Mouse (Mus musculus): Measurements from ENCODE around the gene Setd7. TPM values are rescaled to one million over a fixed set of nuclear protein-coding genes. Genes with fewer than 3 reads are reported as not detected.

The Setd7 gene
- polyA plus RNA-seq, 1 experiment from 2014 or later: 3.0 TPM

DNA sequence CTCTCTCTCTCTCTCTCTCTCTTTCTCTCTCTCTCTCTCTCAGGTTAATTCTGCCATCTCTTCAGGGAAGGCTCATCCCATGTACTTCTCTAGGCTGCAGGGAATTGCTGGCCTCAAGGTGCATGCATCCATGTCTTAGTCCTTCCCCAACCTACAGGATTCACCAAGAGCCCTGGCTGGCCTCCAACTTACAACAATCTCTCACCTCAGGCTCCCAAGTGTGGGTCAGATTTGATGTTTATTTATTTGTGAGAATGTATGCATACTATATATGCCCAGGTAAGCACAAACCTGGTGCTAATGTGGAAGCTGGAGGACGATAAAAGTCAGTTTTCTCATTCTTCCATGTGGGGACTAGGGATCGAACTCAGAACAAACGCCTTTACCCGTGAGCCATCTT is 5.8 kb downstream of the Setd7 start:
- peaks cover 5% of the 10 kb centered on the region for H3K36me3 ChIP-seq
- no peak overlapping the region for H3K4me3 ChIP-seq (replicated peaks)
- H3K4me1 ChIP-seq: peaks cover 44% of the 10 kb centered on the region
- WGBS: 85% methylated on average over 4 of the region's 4 CpGs
- H3K4me2 ChIP-seq: no peak overlapping the region
- H3K9me3 ChIP-seq (replicated peaks): no peaks in the 10 kb centered on the region
- no peak overlapping the region for H3K27ac ChIP-seq
- no peaks in the 10 kb centered on the region for H3K27me3 ChIP-seq
- H3K9ac ChIP-seq: no peak overlapping the region
- no peak for ATAC-seq (replicated peaks; ENCODE audit: low FRiP score)

DNA sequence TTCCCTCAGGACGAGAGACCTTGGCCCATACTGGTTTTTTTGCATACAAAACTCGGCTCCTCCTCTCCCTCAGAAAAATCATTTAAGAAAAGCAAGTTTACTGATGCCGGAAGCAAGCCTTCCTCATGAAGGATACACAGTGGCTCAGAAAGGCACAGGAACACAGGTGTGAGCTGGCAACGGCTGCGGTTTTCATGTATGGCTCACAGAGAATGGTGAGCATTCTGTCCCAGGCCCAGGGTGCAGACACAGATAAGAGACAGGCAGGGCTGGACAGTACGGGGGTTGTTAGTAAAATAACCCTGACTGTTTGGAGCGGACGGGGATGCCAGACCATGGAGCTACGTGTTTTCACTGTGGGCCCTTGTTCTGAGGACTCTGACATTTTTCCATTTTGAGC is 6.6 kb downstream of the Setd7 start:
- no peak for ATAC-seq (replicated peaks; ENCODE audit: low FRiP score)
- H3K4me2 ChIP-seq: no peak overlapping the region
- H3K27ac ChIP-seq: 0 out of 2 replicates have a peak overlapping the region, but pooled peaks have one; percentile 14
- no peaks in the 10 kb centered on the region for H3K27me3 ChIP-seq
- H3K36me3 ChIP-seq: peaks cover 12% of the 10 kb centered on the region
- H3K9me3 ChIP-seq (replicated peaks): no peaks in the 10 kb centered on the region
- WGBS: 71% methylated on average over 9 of the region's 9 CpGs
- H3K4me1 ChIP-seq: peaks cover 44% of the 10 kb centered on the region
- H3K9ac ChIP-seq: no peak overlapping the region
- no peak overlapping the region for H3K4me3 ChIP-seq (replicated peaks)

DNA sequence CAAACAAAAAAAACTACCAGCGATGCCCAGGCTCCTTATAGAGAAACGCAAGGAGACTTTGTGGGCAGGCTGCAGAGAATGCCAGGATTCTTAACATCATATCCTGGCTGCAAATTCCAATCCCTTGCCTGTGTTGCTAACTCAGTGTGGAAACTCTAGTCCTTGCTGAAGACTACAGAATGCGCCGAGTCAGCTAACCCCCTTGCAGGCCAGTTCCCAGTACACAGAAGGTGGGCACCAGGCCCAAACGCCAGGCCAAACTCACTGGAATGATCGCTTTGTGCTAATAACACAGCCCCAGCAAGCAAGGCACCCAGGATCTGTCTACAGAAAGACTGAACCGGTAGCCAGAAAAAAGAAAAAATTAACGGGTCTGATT is 7.2 kb downstream of the Setd7 start:
- WGBS: 68% methylated on average over 8 of the region's 8 CpGs
- H3K9me3 ChIP-seq (replicated peaks): no peaks in the 10 kb centered on the region
- H3K4me1 ChIP-seq: peaks cover 40% of the 10 kb centered on the region
- no peak overlapping the region for H3K4me3 ChIP-seq (replicated peaks)
- no peak for ATAC-seq (replicated peaks; ENCODE audit: low FRiP score)
- H3K27me3 ChIP-seq: no peaks in the 10 kb centered on the region
- H3K36me3 ChIP-seq: peaks cover 17% of the 10 kb centered on the region
- no peak overlapping the region for H3K27ac ChIP-seq
- H3K9ac ChIP-seq: no peak overlapping the region
- no peak overlapping the region for H3K4me2 ChIP-seq

DNA sequence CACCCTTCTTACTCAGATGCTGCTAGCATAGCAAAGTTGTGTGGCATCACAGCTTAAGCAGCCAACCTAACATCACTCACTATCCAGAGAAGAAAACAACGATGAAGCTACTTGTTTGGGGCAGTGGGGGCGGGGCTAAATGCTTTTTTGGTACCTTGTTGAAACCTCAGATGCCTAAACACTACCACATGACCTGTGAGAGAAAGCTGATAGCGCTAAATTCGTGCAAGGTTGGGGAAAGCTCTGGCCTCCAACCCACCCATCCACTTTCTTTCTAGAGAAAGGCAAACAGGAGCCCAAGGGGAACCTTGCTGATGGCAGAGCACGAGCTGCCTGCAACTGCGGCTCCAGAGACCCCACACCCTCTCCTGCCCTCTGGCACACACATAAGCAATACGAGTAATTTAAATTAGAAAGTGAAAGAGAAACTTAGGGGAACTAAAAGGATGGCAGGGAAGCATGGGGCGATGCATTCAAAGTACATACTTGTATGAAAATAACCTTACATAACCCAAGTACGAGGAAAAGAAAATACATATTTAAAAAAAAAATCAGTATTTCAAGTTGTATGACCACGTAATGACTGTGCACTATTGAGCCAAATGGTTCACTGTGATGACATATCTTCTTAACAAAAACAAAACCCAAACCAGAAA is 7.7 kb downstream of the Setd7 start:
- 51% methylated on average over 10 of the region's 10 CpGs for WGBS

DNA sequence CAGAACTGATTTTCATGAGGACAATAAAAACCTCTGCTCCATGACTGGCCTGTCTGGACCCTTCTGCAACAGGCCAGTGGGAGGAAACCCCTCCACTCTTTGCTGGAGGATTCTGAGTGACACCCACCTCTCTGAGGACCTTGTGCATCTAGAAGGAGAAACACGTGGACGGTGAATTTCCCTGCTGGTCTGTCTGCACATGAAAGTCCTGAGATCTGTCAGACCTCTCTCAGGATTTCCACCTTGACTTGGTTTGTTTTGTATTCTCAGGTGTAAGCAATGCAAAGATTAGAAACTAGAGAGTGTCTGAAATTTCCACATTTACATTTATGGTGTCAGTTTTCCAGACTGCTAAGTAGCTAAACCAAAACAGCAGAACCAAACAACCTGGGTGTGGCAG is 8.5 kb downstream of the Setd7 start:
- peaks cover 31% of the 10 kb centered on the region for H3K4me1 ChIP-seq
- 28% methylated on average over 2 of the region's 2 CpGs for WGBS
- H3K27ac ChIP-seq: no peak overlapping the region
- H3K9ac ChIP-seq: no peak overlapping the region
- H3K4me2 ChIP-seq: no peak overlapping the region
- peaks cover 27% of the 10 kb centered on the region for H3K36me3 ChIP-seq
- no peak overlapping the region for H3K4me3 ChIP-seq (replicated peaks)
- ATAC-seq (replicated peaks; ENCODE audit: low FRiP score): no peak
- no peaks in the 10 kb centered on the region for H3K27me3 ChIP-seq
- no peaks in the 10 kb centered on the region for H3K9me3 ChIP-seq (replicated peaks)

More for the DNA sequence above, 7.7 kb downstream of the Setd7 start:
- Histone ChIP-seq H3K27me3 (no peaks in the 10 kb centered on the region), H3K9me3 (replicated peaks) (no peaks in the 10 kb centered on the region), H3K27ac (no peak overlapping the region), H3K4me2 (0 out of 2 replicates have a peak overlapping the region, but pooled peaks have one; percentile 28), H3K9ac (no peak overlapping the region), H3K4me1 (peaks cover 35% of the 10 kb centered on the region), H3K4me3 (replicated peaks) (no peak overlapping the region), H3K36me3 (peaks cover 19% of the 10 kb centered on the region)
- no peak for ATAC-seq (replicated peaks; ENCODE audit: low FRiP score)

DNA sequence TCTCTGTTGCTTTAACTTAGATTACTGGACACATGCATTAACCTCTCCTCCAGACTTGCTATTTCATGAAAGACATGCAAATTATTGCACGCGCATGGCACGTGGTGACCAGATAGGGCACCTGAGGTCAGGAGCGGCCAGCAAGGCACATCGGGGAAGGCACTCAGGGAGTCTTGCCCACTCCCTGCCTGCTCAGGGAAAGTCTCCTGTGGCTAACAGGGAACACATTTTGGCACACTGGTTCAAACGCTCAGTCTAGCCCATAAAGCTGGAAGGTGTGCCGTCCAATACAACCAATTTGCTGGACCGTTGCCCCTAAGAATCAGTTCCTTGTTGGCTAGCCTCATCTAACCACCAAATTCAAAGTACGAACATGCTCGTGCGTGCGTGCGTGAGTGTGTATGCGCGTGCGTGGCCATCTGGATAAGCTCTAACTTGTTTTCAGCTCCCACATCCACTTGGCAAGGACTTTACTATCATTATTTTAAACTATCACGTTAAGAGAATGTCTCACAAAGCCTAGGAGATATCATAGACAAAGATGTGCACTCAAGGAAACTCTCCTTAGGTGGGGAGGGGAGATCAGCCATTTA is 11.6 kb downstream of the Setd7 start:
- ATAC-seq (replicated peaks; ENCODE audit: low FRiP score): no peak
- H3K9ac ChIP-seq: no peak overlapping the region
- H3K9me3 ChIP-seq (replicated peaks): no peaks in the 10 kb centered on the region
- WGBS: 85% methylated on average over 17 of the region's 17 CpGs
- no peaks in the 10 kb centered on the region for H3K27me3 ChIP-seq
- H3K4me1 ChIP-seq: peaks cover 25% of the 10 kb centered on the region
- no peak overlapping the region for H3K4me2 ChIP-seq
- no peak overlapping the region for H3K27ac ChIP-seq
- peaks cover 37% of the 10 kb centered on the region for H3K36me3 ChIP-seq
- H3K4me3 ChIP-seq (replicated peaks): no peak overlapping the region

DNA sequence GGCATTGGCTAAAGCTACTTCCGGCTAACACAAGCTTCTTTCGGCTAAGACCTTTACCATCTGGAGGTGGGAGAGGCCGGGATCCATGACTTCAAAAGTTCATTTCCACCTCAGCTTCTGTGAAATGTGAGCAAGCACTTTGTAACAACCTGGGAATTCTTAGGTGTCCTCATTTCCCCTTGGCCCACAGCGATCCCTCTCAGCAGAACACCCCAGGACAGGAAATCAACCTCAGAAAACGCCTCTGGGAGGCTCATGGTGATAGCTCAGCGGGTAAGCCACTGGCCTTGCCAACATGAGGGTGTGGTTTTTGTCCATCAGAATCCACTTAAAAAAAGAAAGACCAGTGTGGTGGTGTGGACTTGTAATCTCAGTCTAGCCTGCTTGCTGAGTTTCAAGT is 13.1 kb downstream of the Setd7 start:
- ATAC-seq (replicated peaks; ENCODE audit: low FRiP score): no peak
- Histone ChIP-seq H3K4me1 (peaks cover 10% of the 10 kb centered on the region), H3K4me3 (replicated peaks) (no peak overlapping the region), H3K27ac (no peak overlapping the region), H3K9me3 (replicated peaks) (no peaks in the 10 kb centered on the region), H3K36me3 (peaks cover 41% of the 10 kb centered on the region), H3K9ac (no peak overlapping the region), H3K4me2 (no peak overlapping the region), H3K27me3 (no peaks in the 10 kb centered on the region)
- WGBS: 84% methylated on average over 6 of the region's 6 CpGs

DNA sequence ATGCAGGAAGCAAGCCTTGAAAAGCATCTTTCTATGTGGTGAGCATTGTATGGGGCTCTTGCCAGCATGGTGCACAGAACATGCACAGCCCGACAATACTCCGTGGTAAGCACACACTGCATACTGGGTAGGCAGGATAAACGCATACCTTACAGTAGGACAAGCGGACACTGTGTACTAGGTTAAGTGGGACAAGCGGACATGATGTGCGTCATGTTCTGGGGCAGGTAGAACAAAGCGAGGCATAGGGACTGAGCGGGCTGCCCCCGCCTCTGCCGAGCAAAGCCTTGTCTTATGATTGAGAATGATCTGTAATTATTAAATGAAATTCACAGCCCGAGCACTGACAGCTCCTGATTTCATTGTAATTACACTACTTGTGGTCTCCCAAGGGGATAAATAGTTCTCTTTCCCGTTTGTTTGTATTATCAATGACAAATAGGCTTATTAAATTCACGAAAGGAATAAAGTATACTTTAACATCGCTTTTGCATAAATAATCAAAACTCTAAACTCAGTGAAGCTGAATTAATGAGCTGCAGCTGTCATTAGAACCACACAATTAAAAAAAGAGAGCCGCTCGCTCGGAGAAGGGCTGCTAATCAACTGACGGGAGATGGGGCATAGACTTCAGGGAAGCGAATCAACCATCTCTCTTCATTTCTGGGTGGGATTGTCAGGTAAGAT is 16.1 kb downstream of the Setd7 start:
- no peak for ATAC-seq (replicated peaks; ENCODE audit: low FRiP score)
- H3K9ac ChIP-seq: no peak overlapping the region
- H3K4me2 ChIP-seq: no peak overlapping the region
- no peaks in the 10 kb centered on the region; the same call in 1 of the 2 replicates for H3K4me1 ChIP-seq
- no peaks in the 10 kb centered on the region for H3K27me3 ChIP-seq
- 91% methylated on average over 19 of the region's 19 CpGs for WGBS
- peaks cover 58% of the 10 kb centered on the region for H3K36me3 ChIP-seq
- no peaks in the 10 kb centered on the region for H3K9me3 ChIP-seq (replicated peaks)
- H3K27ac ChIP-seq: no peak overlapping the region
- no peak overlapping the region for H3K4me3 ChIP-seq (replicated peaks)

DNA sequence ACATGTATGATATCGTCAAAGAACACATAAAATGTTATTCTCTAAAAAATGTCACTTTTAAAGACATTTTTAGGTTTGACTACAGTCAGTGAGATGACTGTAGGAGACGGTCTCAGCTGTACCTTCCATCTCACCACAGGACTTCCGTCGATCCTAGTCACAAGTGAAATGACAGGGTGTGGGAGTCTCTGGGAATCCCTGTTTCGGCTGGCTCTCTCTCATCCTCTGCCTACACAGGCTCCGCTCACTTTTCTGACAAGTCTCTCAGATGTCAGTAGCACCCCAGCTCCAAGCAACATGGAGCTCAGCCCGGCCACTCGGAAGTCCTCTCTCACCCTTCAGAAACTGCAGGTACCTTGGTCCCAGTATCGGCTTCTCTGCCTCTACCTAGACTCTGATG is 20.0 kb downstream of the Setd7 start:
- Histone ChIP-seq H3K27me3 (no peaks in the 10 kb centered on the region), H3K36me3 (peaks cover 62% of the 10 kb centered on the region), H3K4me2 (no peak overlapping the region), H3K4me1 (no peaks in the 10 kb centered on the region), H3K9me3 (replicated peaks) (no peaks in the 10 kb centered on the region), H3K4me3 (replicated peaks) (no peak overlapping the region), H3K9ac (no peak overlapping the region), H3K27ac (no peak overlapping the region)
- no peak for ATAC-seq (replicated peaks; ENCODE audit: low FRiP score)
- WGBS: 93% methylated on average over 9 of the region's 9 CpGs

DNA sequence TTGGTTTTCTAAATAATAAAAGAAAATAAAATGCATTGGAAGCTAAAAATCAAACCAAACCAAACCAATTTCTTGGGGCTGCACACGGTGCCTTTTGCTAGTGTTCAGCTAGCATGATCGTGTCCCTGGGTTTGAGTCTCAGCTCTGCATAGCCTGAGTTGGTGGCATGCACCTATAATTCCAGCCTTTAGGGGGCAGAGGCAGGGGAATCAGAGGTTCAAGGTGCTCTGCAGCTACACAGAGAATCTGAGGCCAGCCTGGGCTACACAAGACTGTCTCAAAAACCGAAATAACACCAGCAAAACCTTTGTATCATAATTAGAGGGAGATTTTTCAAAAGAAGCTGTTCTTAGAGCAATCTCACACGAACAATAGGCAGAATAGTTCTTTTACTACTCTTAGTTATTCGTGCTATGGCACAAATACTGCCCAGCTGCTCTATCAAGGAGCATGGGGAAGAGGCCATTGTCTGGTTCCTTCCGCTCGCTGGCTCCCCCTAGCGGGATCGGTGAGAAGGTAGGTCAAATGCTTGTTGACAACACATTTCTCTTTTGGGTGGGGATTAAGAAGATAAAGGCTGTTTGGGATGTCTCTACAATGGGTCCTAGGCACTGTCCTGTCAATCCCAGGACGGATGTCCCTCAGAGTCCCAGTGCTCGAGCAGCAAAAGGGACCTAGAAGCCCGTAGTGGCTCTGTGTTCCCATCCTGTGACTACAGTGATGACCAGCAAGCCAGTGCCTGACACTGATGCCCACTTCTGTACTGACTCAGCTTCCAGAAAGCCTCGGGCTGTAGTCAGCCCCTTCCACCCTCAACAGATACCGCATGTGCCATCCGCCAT is 20.9 kb downstream of the Setd7 start:
- Histone ChIP-seq H3K4me2 (no peak overlapping the region), H3K27me3 (no peaks in the 10 kb centered on the region), H3K4me3 (replicated peaks) (no peak overlapping the region), H3K27ac (no peak overlapping the region), H3K9ac (no peak overlapping the region), H3K9me3 (replicated peaks) (no peaks in the 10 kb centered on the region), H3K36me3 (peaks cover 69% of the 10 kb centered on the region), H3K4me1 (no peaks in the 10 kb centered on the region)
- 61% methylated on average over 15 of the region's 15 CpGs for WGBS
- no peak; the same call in 1 of the 2 replicates for ATAC-seq (replicated peaks; ENCODE audit: low FRiP score)

DNA sequence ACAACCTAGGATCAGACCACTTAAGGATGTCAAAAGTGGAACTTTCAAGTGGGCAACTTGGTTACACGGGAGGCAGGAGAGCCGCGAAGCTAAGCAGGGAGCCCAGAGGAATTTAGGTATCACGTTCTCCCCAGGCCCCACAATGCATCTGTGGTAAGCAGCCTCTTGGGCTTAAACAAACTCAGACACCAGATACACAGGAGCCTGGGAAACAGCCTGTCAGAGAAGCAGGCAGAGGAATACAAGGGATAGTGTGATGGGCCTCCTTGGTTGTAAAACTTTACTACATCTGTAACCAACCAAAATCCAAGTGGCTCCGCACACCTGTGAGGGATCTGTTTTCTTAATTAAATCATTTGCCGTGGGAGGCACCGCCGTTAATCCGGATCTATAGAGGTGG is 26.7 kb downstream of the Setd7 start:
- Histone ChIP-seq H3K27me3 (no peaks in the 10 kb centered on the region), H3K4me3 (replicated peaks) (no peak overlapping the region), H3K36me3 (peaks cover 77% of the 10 kb centered on the region), H3K4me2 (no peak overlapping the region), H3K27ac (no peak overlapping the region), H3K9ac (no peak overlapping the region), H3K4me1 (peaks cover 34% of the 10 kb centered on the region), H3K9me3 (replicated peaks) (no peaks in the 10 kb centered on the region)
- no peak; the same call in 1 of the 2 replicates for ATAC-seq (replicated peaks; ENCODE audit: low FRiP score)
- 51% methylated on average over 9 of the region's 9 CpGs for WGBS

DNA sequence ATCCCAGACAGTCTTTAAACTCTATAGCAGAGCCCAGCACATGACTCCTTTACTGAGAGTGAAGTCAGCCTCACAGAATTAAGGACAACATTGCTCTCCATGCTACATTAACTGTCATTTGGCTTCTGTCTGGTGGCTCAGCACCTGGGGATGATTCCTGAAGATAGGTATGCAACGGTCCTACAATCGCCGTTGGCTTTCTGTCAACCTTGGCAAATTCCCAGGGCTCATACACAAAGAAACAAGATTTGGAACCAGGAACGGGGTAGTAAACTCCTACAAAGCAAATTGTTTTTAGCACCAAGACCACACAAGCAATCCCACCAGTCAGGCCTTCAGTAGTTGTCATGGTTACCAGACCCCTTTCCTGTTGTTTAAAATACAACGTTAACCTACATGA is 27.1 kb downstream of the Setd7 start:
- Histone ChIP-seq H3K36me3 (peaks cover 77% of the 10 kb centered on the region), H3K9ac (no peak overlapping the region), H3K27ac (no peak overlapping the region), H3K4me2 (no peak overlapping the region), H3K27me3 (no peaks in the 10 kb centered on the region), H3K4me3 (replicated peaks) (no peak overlapping the region), H3K4me1 (peaks cover 34% of the 10 kb centered on the region), H3K9me3 (replicated peaks) (no peaks in the 10 kb centered on the region)
- ATAC-seq (replicated peaks; ENCODE audit: low FRiP score): no peak
- WGBS: 68% methylated on average over 5 of the region's 5 CpGs

Measured in kidney, embryonic 15.5 days (tissue).